Mouse (Mus musculus): ENCODE results near the gene Inhbb. TPM values are rescaled to one million over a fixed set of nuclear protein-coding genes. Genes with fewer than 3 reads are reported as not detected.

The Inhbb gene
- polyA plus RNA-seq, 1 experiment from 2014 or later: 0.47 TPM

GRCm38 (mm10) chr1:119417991-119418390 lies 4.1 kb downstream of the Inhbb start:
- Histone ChIP-seq H3K4me1 (ENCODE audit: control insufficient read depth in 2 of 2, insufficient read depth in 2 of 2, low read length in 2 of 2) (peaks cover 9 to 17% of the 10 kb centered on the region in 2 experiments; a peak in 2 of 4 replicates), H3K9ac (ENCODE audit: low read length) (no peak overlapping the region), H3K4me3 (ENCODE audit: control insufficient read depth in 1 of 2, insufficient read depth in 1 of 2, low read depth in 1 of 2, low read length in 2 of 2) (no peak overlapping the region), H3K27me3 (ENCODE audit: control insufficient read depth, insufficient read depth, low read length) (peaks cover 53% of the 10 kb centered on the region), H3K36me3 (ENCODE audit: control insufficient read depth, insufficient read depth, low read length) (no peaks in the 10 kb centered on the region), H3K9me3 (ENCODE audit: control insufficient read depth, low read length) (no peaks in the 10 kb centered on the region), H3K27ac (replicated peaks in 1 of 2; ENCODE audit: control insufficient read depth in 1 of 2, insufficient read depth in 1 of 2, low read depth in 2 of 2, low read length in 2 of 2) (no peak overlapping the region), H3K4me2 (ENCODE audit: low read length) (no peak overlapping the region)
- ATAC-seq (ENCODE audit: insufficient number of reproducible peaks, insufficient read depth, low FRiP score, low read depth): no peak
- 75% methylated on average over 8 of the region's 8 CpGs for WGBS

GRCm38 (mm10) chr1:119417542-119417941 lies 4.5 kb downstream of the Inhbb start:
- H3K4me2 ChIP-seq (ENCODE audit: low read length): no peak overlapping the region
- no peaks in the 10 kb centered on the region for H3K36me3 ChIP-seq (ENCODE audit: control insufficient read depth, insufficient read depth, low read length)
- WGBS: 72% methylated on average over 20 of the region's 20 CpGs
- no peak for ATAC-seq (ENCODE audit: insufficient number of reproducible peaks, insufficient read depth, low FRiP score, low read depth)
- H3K4me1 ChIP-seq (ENCODE audit: control insufficient read depth in 2 of 2, insufficient read depth in 2 of 2, low read length in 2 of 2): peaks cover 6 to 15% of the 10 kb centered on the region in 2 experiments; a peak in 2 of 4 replicates
- H3K9me3 ChIP-seq (ENCODE audit: control insufficient read depth, low read length): no peaks in the 10 kb centered on the region
- H3K27me3 ChIP-seq (ENCODE audit: control insufficient read depth, insufficient read depth, low read length): peaks cover 49% of the 10 kb centered on the region
- H3K27ac ChIP-seq (replicated peaks in 1 of 2; ENCODE audit: control insufficient read depth in 1 of 2, insufficient read depth in 1 of 2, low read depth in 2 of 2, low read length in 2 of 2): no peak overlapping the region
- H3K4me3 ChIP-seq (ENCODE audit: control insufficient read depth in 1 of 2, insufficient read depth in 1 of 2, low read depth in 1 of 2, low read length in 2 of 2): no peak overlapping the region
- no peak overlapping the region for H3K9ac ChIP-seq (ENCODE audit: low read length)

GRCm38 (mm10) chr1:119416610-119417009 lies 5.4 kb downstream of the Inhbb start:
- no peak overlapping the region for H3K27ac ChIP-seq (replicated peaks in 1 of 2; ENCODE audit: control insufficient read depth in 1 of 2, insufficient read depth in 1 of 2, low read depth in 2 of 2, low read length in 2 of 2)
- H3K9me3 ChIP-seq (ENCODE audit: control insufficient read depth, low read length): no peaks in the 10 kb centered on the region
- no peak overlapping the region for H3K4me3 ChIP-seq (ENCODE audit: control insufficient read depth in 1 of 2, insufficient read depth in 1 of 2, low read depth in 1 of 2, low read length in 2 of 2)
- no peak overlapping the region for H3K9ac ChIP-seq (ENCODE audit: low read length)
- H3K4me2 ChIP-seq (ENCODE audit: low read length): no peak overlapping the region
- H3K4me1 ChIP-seq (ENCODE audit: control insufficient read depth in 2 of 2, insufficient read depth in 2 of 2, low read length in 2 of 2): peaks cover 5 to 12% of the 10 kb centered on the region in 2 experiments; a peak in 2 of 4 replicates
- no peak for ATAC-seq (ENCODE audit: insufficient number of reproducible peaks, insufficient read depth, low FRiP score, low read depth)
- peaks cover 44% of the 10 kb centered on the region for H3K27me3 ChIP-seq (ENCODE audit: control insufficient read depth, insufficient read depth, low read length)
- 81% methylated on average over 8 of the region's 8 CpGs for WGBS
- no peaks in the 10 kb centered on the region for H3K36me3 ChIP-seq (ENCODE audit: control insufficient read depth, insufficient read depth, low read length)

GRCm38 (mm10) chr1:119416177-119416576 lies 5.9 kb downstream of the Inhbb start:
- Histone ChIP-seq H3K27me3 (ENCODE audit: control insufficient read depth, insufficient read depth, low read length) (peaks cover 44% of the 10 kb centered on the region), H3K9me3 (ENCODE audit: control insufficient read depth, low read length) (no peaks in the 10 kb centered on the region), H3K36me3 (ENCODE audit: control insufficient read depth, insufficient read depth, low read length) (no peaks in the 10 kb centered on the region), H3K4me1 (ENCODE audit: control insufficient read depth in 2 of 2, insufficient read depth in 2 of 2, low read length in 2 of 2) (peaks cover 5 to 7% of the 10 kb centered on the region in 2 experiments; a peak in 2 of 4 replicates), H3K9ac (ENCODE audit: low read length) (no peak overlapping the region), H3K4me2 (ENCODE audit: low read length) (no peak overlapping the region), H3K4me3 (ENCODE audit: control insufficient read depth in 1 of 2, insufficient read depth in 1 of 2, low read depth in 1 of 2, low read length in 2 of 2) (no peak overlapping the region), H3K27ac (replicated peaks in 1 of 2; ENCODE audit: control insufficient read depth in 1 of 2, insufficient read depth in 1 of 2, low read depth in 2 of 2, low read length in 2 of 2) (no peak overlapping the region)
- 67% methylated on average over 7 of the region's 7 CpGs for WGBS
- ATAC-seq (ENCODE audit: insufficient number of reproducible peaks, insufficient read depth, low FRiP score, low read depth): no peak

GRCm38 (mm10) chr1:119415151-119415550 lies 6.9 kb downstream of the Inhbb start:
- no peak overlapping the region for H3K4me3 ChIP-seq (ENCODE audit: control insufficient read depth in 1 of 2, insufficient read depth in 1 of 2, low read depth in 1 of 2, low read length in 2 of 2)
- H3K9me3 ChIP-seq (ENCODE audit: control insufficient read depth, low read length): no peaks in the 10 kb centered on the region
- no peak overlapping the region for H3K4me2 ChIP-seq (ENCODE audit: low read length)
- no peaks in the 10 kb centered on the region for H3K36me3 ChIP-seq (ENCODE audit: control insufficient read depth, insufficient read depth, low read length)
- H3K4me1 ChIP-seq (ENCODE audit: control insufficient read depth in 2 of 2, insufficient read depth in 2 of 2, low read length in 2 of 2): peaks cover 1 to 3% of the 10 kb centered on the region in 2 experiments; a peak in 2 of 4 replicates
- no peak overlapping the region for H3K9ac ChIP-seq (ENCODE audit: low read length)
- ATAC-seq (ENCODE audit: insufficient number of reproducible peaks, insufficient read depth, low FRiP score, low read depth): no peak
- no peak overlapping the region for H3K27ac ChIP-seq (replicated peaks in 1 of 2; ENCODE audit: control insufficient read depth in 1 of 2, insufficient read depth in 1 of 2, low read depth in 2 of 2, low read length in 2 of 2)
- 87% methylated on average over 8 of the region's 8 CpGs for WGBS
- H3K27me3 ChIP-seq (ENCODE audit: control insufficient read depth, insufficient read depth, low read length): peaks cover 37% of the 10 kb centered on the region

- peaks cover 5% of the 10 kb centered on the region; the same call in 1 of the 2 replicates for H3K27me3 ChIP-seq (ENCODE audit: control insufficient read depth, insufficient read depth, low read length)
- no peak overlapping the region for H3K9ac ChIP-seq (ENCODE audit: low read length)
- H3K4me3 ChIP-seq (ENCODE audit: control insufficient read depth in 1 of 2, insufficient read depth in 1 of 2, low read depth in 1 of 2, low read length in 2 of 2): no peak overlapping the region
- no peaks in the 10 kb centered on the region for H3K36me3 ChIP-seq (ENCODE audit: control insufficient read depth, insufficient read depth, low read length)
- WGBS: 84% methylated on average over 5 of the region's 5 CpGs
- ATAC-seq (ENCODE audit: insufficient number of reproducible peaks, insufficient read depth, low FRiP score, low read depth): no peak
- H3K9me3 ChIP-seq (ENCODE audit: control insufficient read depth, low read length): no peaks in the 10 kb centered on the region
- H3K4me1 ChIP-seq (ENCODE audit: control insufficient read depth in 2 of 2, insufficient read depth in 2 of 2, low read length in 2 of 2): no peaks in the 10 kb centered on the region; a peak in 1 of 4 replicates
- H3K27ac ChIP-seq (replicated peaks in 1 of 2; ENCODE audit: control insufficient read depth in 1 of 2, insufficient read depth in 1 of 2, low read depth in 2 of 2, low read length in 2 of 2): no peak overlapping the region
- no peak overlapping the region for H3K4me2 ChIP-seq (ENCODE audit: low read length)
Measured at GRCm38 (mm10) chr1:119410661-119411060, 11.4 kb downstream of the Inhbb start.

- Histone ChIP-seq H3K27ac (replicated peaks in 1 of 2; ENCODE audit: control insufficient read depth in 1 of 2, insufficient read depth in 1 of 2, low read depth in 2 of 2, low read length in 2 of 2) (no peak overlapping the region), H3K9me3 (ENCODE audit: control insufficient read depth, low read length) (no peaks in the 10 kb centered on the region), H3K4me2 (ENCODE audit: low read length) (no peak overlapping the region), H3K4me1 (ENCODE audit: control insufficient read depth in 2 of 2, insufficient read depth in 2 of 2, low read length in 2 of 2) (peaks cover 4 to 6% of the 10 kb centered on the region in 2 experiments; a peak in 3 of 4 replicates), H3K4me3 (ENCODE audit: control insufficient read depth in 1 of 2, insufficient read depth in 1 of 2, low read depth in 1 of 2, low read length in 2 of 2) (no peak overlapping the region), H3K36me3 (ENCODE audit: control insufficient read depth, insufficient read depth, low read length) (no peaks in the 10 kb centered on the region), H3K27me3 (ENCODE audit: control insufficient read depth, insufficient read depth, low read length) (peaks cover 5% of the 10 kb centered on the region; the same call in 1 of the 2 replicates), H3K9ac (ENCODE audit: low read length) (no peak overlapping the region)
- no peak for ATAC-seq (ENCODE audit: insufficient number of reproducible peaks, insufficient read depth, low FRiP score, low read depth)
- 69% methylated on average over 5 of the region's 5 CpGs for WGBS
Measured at GRCm38 (mm10) chr1:119409599-119410168, 12.4 kb downstream of the Inhbb start.

GRCm38 (mm10) chr1:119409106-119409505 lies 12.9 kb downstream of the Inhbb start:
- no peaks in the 10 kb centered on the region for H3K36me3 ChIP-seq (ENCODE audit: control insufficient read depth, insufficient read depth, low read length)
- H3K27me3 ChIP-seq (ENCODE audit: control insufficient read depth, insufficient read depth, low read length): peaks cover 5% of the 10 kb centered on the region; the same call in 1 of the 2 replicates
- 66% methylated on average over 7 of the region's 7 CpGs for WGBS
- no peak overlapping the region for H3K27ac ChIP-seq (replicated peaks in 1 of 2; ENCODE audit: control insufficient read depth in 1 of 2, insufficient read depth in 1 of 2, low read depth in 2 of 2, low read length in 2 of 2)
- no peak for ATAC-seq (ENCODE audit: insufficient number of reproducible peaks, insufficient read depth, low FRiP score, low read depth)
- no peak overlapping the region for H3K4me2 ChIP-seq (ENCODE audit: low read length)
- H3K4me1 ChIP-seq (ENCODE audit: control insufficient read depth in 2 of 2, insufficient read depth in 2 of 2, low read length in 2 of 2): peaks cover 6 to 8% of the 10 kb centered on the region in 2 experiments; a peak in 3 of 4 replicates
- H3K4me3 ChIP-seq (ENCODE audit: control insufficient read depth in 1 of 2, insufficient read depth in 1 of 2, low read depth in 1 of 2, low read length in 2 of 2): no peak overlapping the region
- H3K9me3 ChIP-seq (ENCODE audit: control insufficient read depth, low read length): no peaks in the 10 kb centered on the region
- H3K9ac ChIP-seq (ENCODE audit: low read length): no peak overlapping the region

Data from heart, embryonic 14.5 days (tissue).